Mouse (Mus musculus) mouse embryonic stem cell (cell line): Measurements from ENCODE around the gene Gga1.
"Not testable (repeated sequence)": the region's sequence is repeated elsewhere in the genome, so short reads cannot be mapped to it uniquely, and the experiment has no call there.

Source experiments
- in situ Hi-C, 2 experiments: fragments of 300-500 bp; cut with MboI; formaldehyde crosslinking; loops; 1 replicate in 1 of 2; 3 replicates in 1 of 2; pipeline ENCODE4 v1.14.3; 2019 to 2020; ENCODE audit warnings: low sequenced_read_pairs in 2 of 2, low pct_unique_long_range_greater_than_20kb in 1 of 2, mixed read lengths in 1 of 2; ENCODE audit not compliant: unreplicated experiment in 1 of 2

Gga1 gene

GRCm38 (mm10) chr15:78868398-78868797 is 8.6 kb upstream of the Gga1 start:
- in situ Hi-C loops = no loop called here

- in situ Hi-C loops = no loop called here
Observed at GRCm38 (mm10) chr15:78868826-78869233, 8.2 kb upstream of the Gga1 start.

- in situ Hi-C loops = no loop called here
Observed at GRCm38 (mm10) chr15:78869775-78870174, 7.2 kb upstream of the Gga1 start.

GRCm38 (mm10) chr15:78872021-78872608 is 4.9 kb upstream of the Gga1 start:
- in situ Hi-C loops = no loop called here

GRCm38 (mm10) chr15:78873803-78874435 is 3.1 kb upstream of the Gga1 start:
- in situ Hi-C loops = no loop called here

- in situ Hi-C loops = no loop called here
Observed at GRCm38 (mm10) chr15:78874989-78875388, 2.0 kb upstream of the Gga1 start.

- in situ Hi-C loops = no loop called here
Observed at GRCm38 (mm10) chr15:78875537-78875936, 1.5 kb upstream of the Gga1 start.

GRCm38 (mm10) chr15:78876258-78876696 is 713 bp upstream of the Gga1 start:
- in situ Hi-C loops = no loop called here

- in situ Hi-C loops = no loop called here
Observed at GRCm38 (mm10) chr15:78877810-78878390, 910 bp downstream of the Gga1 start.

GRCm38 (mm10) chr15:78878792-78879516 is 2.0 kb downstream of the Gga1 start:
- in situ Hi-C loops = not testable (repeated sequence)

GRCm38 (mm10) chr15:78880432-78880831 is 3.4 kb downstream of the Gga1 start:
- in situ Hi-C loops = no loop called here

GRCm38 (mm10) chr15:78881828-78882227 is 4.8 kb downstream of the Gga1 start:
- in situ Hi-C loops = no loop called here

- in situ Hi-C loops = no loop called here
Observed at GRCm38 (mm10) chr15:78889401-78889853, 12.4 kb downstream of the Gga1 start.

GRCm38 (mm10) chr15:78892440-78892839 is 15.4 kb downstream of the Gga1 start:
- in situ Hi-C loops = no loop called here

GRCm38 (mm10) chr15:78894726-78895125 is 17.7 kb downstream of the Gga1 start:
- in situ Hi-C loops = no loop called here

GRCm38 (mm10) chr15:78895741-78896140 is 18.8 kb downstream of the Gga1 start:
- in situ Hi-C loops = no loop called here

- in situ Hi-C loops = no loop called here
Observed at GRCm38 (mm10) chr15:78896149-78896548, 19.2 kb downstream of the Gga1 start.

GRCm38 (mm10) chr15:78897488-78897887 is 20.5 kb downstream of the Gga1 start:
- in situ Hi-C loops = no loop called here

GRCm38 (mm10) chr15:78898507-78899001 is 21.6 kb downstream of the Gga1 start:
- in situ Hi-C loops = no loop called here
